Mouse (Mus musculus): ENCODE data around the gene Gm10722. TPM values are rescaled to one million over a fixed set of nuclear protein-coding genes. Genes with fewer than 3 reads are reported as not detected.

The Gm10722 gene
- polyA plus RNA-seq (2017; shearing (Covaris generic)) = 0.57 TPM

GRCm38 (mm10) chr9:3000445-3000972 is at the start of gene Gm10722:
Gm10722 (plus strand) TSS chr9:3000922.

GRCm38 (mm10) chr9:3002794-3003396 is 2.2 kb downstream of the Gm10722 start, which contains the start of gene Gm11168:
Gm11168 (plus strand) TSS chr9:3003346.

GRCm38 (mm10) chr9:3012733-3013279 is 12.1 kb downstream of the Gm10722 start, which contains the start of gene Gm10721:
Gm10721 (plus strand) TSS chr9:3013140.

GRCm38 (mm10) chr9:3015354-3015753 is 14.6 kb downstream of the Gm10722 start, which contains the start of gene Gm10720:
Gm10720 (plus strand) TSS chr9:3015654.

GRCm38 (mm10) chr9:3017108-3017507 is 16.4 kb downstream of the Gm10722 start, which contains the start of gene Gm10719:
Gm10719 (plus strand) TSS chr9:3017408.

GRCm38 (mm10) chr9:3023312-3023984 is 22.7 kb downstream of the Gm10722 start, which contains the start of gene Gm10718:
Gm10718 (plus strand) TSS chr9:3023547.

GRCm38 (mm10) chr9:3024912-3025467 is 24.3 kb downstream of the Gm10722 start, which contains the start of gene Gm10717:
Gm10717 (plus strand) TSS chr9:3025417.

GRCm38 (mm10) chr9:3034299-3034698 is 33.6 kb downstream of the Gm10722 start, which contains the start of gene Gm17535:
Gm17535 (plus strand) TSS chr9:3034599.

GRCm38 (mm10) chr9:3036577-3036976 is 35.9 kb downstream of the Gm10722 start, which contains the start of gene Gm10715:
Gm10715 (plus strand) TSS chr9:3036877.

Other genes with a start within 250 kb of the Gm10722 start
- gene Gm11168, start 2.4 kb downstream of the Gm10722 start, polyA plus RNA-seq (2017; shearing (Covaris generic)) = 4.0 TPM
- not detected for gene Gm10721, start 12.2 kb downstream of the Gm10722 start, polyA plus RNA-seq (2017; shearing (Covaris generic))
- gene Gm10720, start 14.7 kb downstream of the Gm10722 start, polyA plus RNA-seq (2017; shearing (Covaris generic)) = 0.63 TPM
- gene Gm10719, start 16.5 kb downstream of the Gm10722 start, polyA plus RNA-seq (2017; shearing (Covaris generic)) = 3.4 TPM
- 2.9 TPM for gene Gm10718, start 22.6 kb downstream of the Gm10722 start, polyA plus RNA-seq (2017; shearing (Covaris generic))
- gene Gm10717, start 24.5 kb downstream of the Gm10722 start, polyA plus RNA-seq (2017; shearing (Covaris generic)) = 7.5 TPM
- 1.3 TPM for gene Gm17535, start 33.7 kb downstream of the Gm10722 start, polyA plus RNA-seq (2017; shearing (Covaris generic))
- gene Gm10715, start 36.0 kb downstream of the Gm10722 start, polyA plus RNA-seq (2017; shearing (Covaris generic)) = not detected